Mouse (Mus musculus): ENCODE data around the gene Rundc3b. TPM values are rescaled to one million over a fixed set of nuclear protein-coding genes. Genes with fewer than 3 reads are reported as not detected.

Gene Rundc3b
- polyA plus RNA-seq, 1 experiment = not detected

GRCm38 (mm10) chr5:8634489-8634975 is 11.8 kb upstream of the Rundc3b start:
- H3K4me2 ChIP-seq (ENCODE audit: low read depth) = no peak overlapping the region
- TF ChIP-seq MAX (IDR thresholded peaks at IDR 0.05; ENCODE audit: low read depth) (no peak), POLR2A (IDR thresholded peaks at IDR 0.05; ENCODE audit: insufficient read length, low read depth) (no peak), MYOD1 (IDR thresholded peaks at IDR 0.05; ENCODE audit: control insufficient read depth in 1 of 3, insufficient read length in 2 of 3, low read depth in 2 of 3) (no peak), MYOG (IDR thresholded peaks at IDR 0.05; ENCODE audit: control insufficient read depth in 1 of 3, insufficient read depth in 1 of 3, insufficient read length in 2 of 3, low read depth in 2 of 3) (no peak), POLR2AphosphoS2 (IDR thresholded peaks at IDR 0.05; ENCODE audit: insufficient read length, low read depth) (no peak)
- H3ac ChIP-seq (ENCODE audit: control insufficient read depth, insufficient read length) = no peak overlapping the region
- H3K36me3 ChIP-seq (ENCODE audit: control insufficient read depth, insufficient read depth) = no peaks in the 10 kb centered on the region
- H3K4me3 ChIP-seq = no peak overlapping the region
- no peaks in the 10 kb centered on the region for H3K27me3 ChIP-seq (ENCODE audit: control insufficient read depth, insufficient read depth, insufficient read length)
- H3K79me2 ChIP-seq (ENCODE audit: control insufficient read depth, insufficient read depth) = no peaks in the 10 kb centered on the region

GRCm38 (mm10) chr5:8632901-8633300 is 10.1 kb upstream of the Rundc3b start:
- no peaks in the 10 kb centered on the region for H3K79me2 ChIP-seq (ENCODE audit: control insufficient read depth, insufficient read depth)
- no peak overlapping the region for H3ac ChIP-seq (ENCODE audit: control insufficient read depth, insufficient read length)
- H3K27me3 ChIP-seq (ENCODE audit: control insufficient read depth, insufficient read depth, insufficient read length) = no peaks in the 10 kb centered on the region
- TF ChIP-seq USF1 (IDR thresholded peaks at IDR 0.05; ENCODE audit: low read depth) (no peak), CEBPB (IDR thresholded peaks at IDR 0.05; ENCODE audit: insufficient read depth, poor library complexity, severe bottlenecking) (no peak), MAX (IDR thresholded peaks at IDR 0.05; ENCODE audit: low read depth) (no peak)
- H3K4me3 ChIP-seq = no peak overlapping the region
- no peak overlapping the region for H3K4me2 ChIP-seq (ENCODE audit: low read depth)
- no peaks in the 10 kb centered on the region for H3K36me3 ChIP-seq (ENCODE audit: control insufficient read depth, insufficient read depth)

GRCm38 (mm10) chr5:8622071-8622595 is 619 bp downstream of the Rundc3b start:
- Histone ChIP-seq H3K79me2 (ENCODE audit: control insufficient read depth, insufficient read depth) (no peaks in the 10 kb centered on the region), H3K4me3 (no peak overlapping the region), H3K36me3 (ENCODE audit: control insufficient read depth, insufficient read depth) (no peaks in the 10 kb centered on the region), H3ac (ENCODE audit: control insufficient read depth, insufficient read length) (peak overlapping the region; percentile 9), H3K27me3 (ENCODE audit: control insufficient read depth, insufficient read depth, insufficient read length) (no peaks in the 10 kb centered on the region), H3K4me2 (ENCODE audit: low read depth) (no peak overlapping the region)
- TF ChIP-seq USF1 (IDR thresholded peaks at IDR 0.05; ENCODE audit: low read depth) (no peak), POLR2A (IDR thresholded peaks at IDR 0.05; ENCODE audit: insufficient read length, low read depth) (no peak), POLR2AphosphoS2 (IDR thresholded peaks at IDR 0.05; ENCODE audit: insufficient read length, low read depth) (no peak), REST (IDR thresholded peaks at IDR 0.05; ENCODE audit: insufficient read depth, insufficient read length) (no peak), MYOD1 (IDR thresholded peaks at IDR 0.05; ENCODE audit: control insufficient read depth in 1 of 3, insufficient read length in 2 of 3, low read depth in 2 of 3) (no peak), TCF3 (IDR thresholded peaks at IDR 0.05; ENCODE audit: insufficient read length, low read depth) (no peak), SRF (IDR thresholded peaks at IDR 0.05; ENCODE audit: control insufficient read depth, insufficient read length, low read depth) (no peak), E2F4 (IDR thresholded peaks at IDR 0.05; ENCODE audit: insufficient read depth) (no peak)

- H3K36me3 ChIP-seq (ENCODE audit: control insufficient read depth, insufficient read depth) = no peaks in the 10 kb centered on the region
- H3K79me2 ChIP-seq (ENCODE audit: control insufficient read depth, insufficient read depth) = no peaks in the 10 kb centered on the region
- H3K4me3 ChIP-seq = no peak overlapping the region
- no peak overlapping the region for H3ac ChIP-seq (ENCODE audit: control insufficient read depth, insufficient read length)
- H3K4me2 ChIP-seq (ENCODE audit: low read depth) = no peak overlapping the region
- no peaks in the 10 kb centered on the region for H3K27me3 ChIP-seq (ENCODE audit: control insufficient read depth, insufficient read depth, insufficient read length)
- TF ChIP-seq TCF12 (IDR thresholded peaks at IDR 0.05; ENCODE audit: insufficient read depth, poor library complexity, severe bottlenecking) (no peak), CEBPB (IDR thresholded peaks at IDR 0.05; ENCODE audit: insufficient read depth, poor library complexity, severe bottlenecking) (no peak), REST (IDR thresholded peaks at IDR 0.05; ENCODE audit: insufficient read depth, insufficient read length) (no peak), SRF (IDR thresholded peaks at IDR 0.05; ENCODE audit: control insufficient read depth, insufficient read length, low read depth) (no peak), MYOG (IDR thresholded peaks at IDR 0.05; ENCODE audit: control insufficient read depth in 1 of 3, insufficient read depth in 1 of 3, insufficient read length in 2 of 3, low read depth in 2 of 3) (no peak), POLR2A (IDR thresholded peaks at IDR 0.05; ENCODE audit: insufficient read length, low read depth) (no peak), USF1 (IDR thresholded peaks at IDR 0.05; ENCODE audit: low read depth) (no peak), E2F4 (IDR thresholded peaks at IDR 0.05; ENCODE audit: insufficient read depth) (no peak), MAX (IDR thresholded peaks at IDR 0.05; ENCODE audit: low read depth) (no peak), POLR2AphosphoS2 (IDR thresholded peaks at IDR 0.05; ENCODE audit: insufficient read length, low read depth) (no peak), MYOD1 (IDR thresholded peaks at IDR 0.05; ENCODE audit: control insufficient read depth in 1 of 3, insufficient read length in 2 of 3, low read depth in 2 of 3) (no peak), TCF3 (IDR thresholded peaks at IDR 0.05; ENCODE audit: insufficient read length, low read depth) (no peak)
Measured at GRCm38 (mm10) chr5:8571118-8571517, 51.6 kb downstream of the Rundc3b start.

- Histone ChIP-seq H3K27me3 (ENCODE audit: control insufficient read depth, insufficient read depth, insufficient read length) (no peaks in the 10 kb centered on the region), H3ac (ENCODE audit: control insufficient read depth, insufficient read length) (no peak overlapping the region), H3K4me2 (ENCODE audit: low read depth) (no peak overlapping the region), H3K36me3 (ENCODE audit: control insufficient read depth, insufficient read depth) (no peaks in the 10 kb centered on the region), H3K79me2 (ENCODE audit: control insufficient read depth, insufficient read depth) (no peaks in the 10 kb centered on the region), H3K4me3 (no peak overlapping the region)
- TF ChIP-seq E2F4 (IDR thresholded peaks at IDR 0.05; ENCODE audit: insufficient read depth) (no peak), SRF (IDR thresholded peaks at IDR 0.05; ENCODE audit: control insufficient read depth, insufficient read length, low read depth) (no peak), POLR2A (IDR thresholded peaks at IDR 0.05; ENCODE audit: insufficient read length, low read depth) (no peak), USF1 (IDR thresholded peaks at IDR 0.05; ENCODE audit: low read depth) (no peak)
Measured at GRCm38 (mm10) chr5:8566867-8567266, 55.9 kb downstream of the Rundc3b start.
